Mouse (Mus musculus): Measurements from ENCODE around the gene Coil. TPM values are rescaled to one million over a fixed set of nuclear protein-coding genes. Genes with fewer than 3 reads are reported as not detected.
"Not testable (repeated sequence)": the region's sequence is repeated elsewhere in the genome, so short reads cannot be mapped to it uniquely, and the experiment has no call there.

The Coil gene
- polyA plus RNA-seq, 1 experiment from 2014 or later: 5.9 TPM

DNA sequence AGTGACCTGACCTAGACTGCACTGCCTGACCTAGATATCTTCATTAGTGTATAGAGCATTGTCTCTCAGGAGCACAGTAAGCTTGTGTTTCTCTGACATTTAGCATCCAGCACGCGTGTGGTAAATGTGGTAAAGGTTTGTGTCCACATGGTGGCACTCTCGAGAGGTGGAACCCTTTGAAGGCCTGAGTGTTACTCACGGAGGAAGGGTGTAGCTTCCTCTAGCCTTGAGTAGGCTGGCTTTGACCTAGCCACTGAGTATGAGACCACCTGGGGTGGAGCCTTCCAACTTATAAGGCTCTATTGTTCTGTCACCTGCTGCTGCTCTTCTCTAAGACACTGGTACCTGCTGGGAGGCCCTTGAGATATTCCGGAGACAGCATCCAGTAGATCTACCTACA, 23.6 kb downstream of the Coil start:
- no peak overlapping the region for H3K9ac ChIP-seq (ENCODE audit: low read length)
- no peak overlapping the region for H3K27ac ChIP-seq (replicated peaks)
- H3K36me3 ChIP-seq (ENCODE audit: control insufficient read depth, insufficient read depth, low read length): 0 out of 2 replicates have a peak, but pooled peaks cover 4% of the 10 kb centered on the region
- H3K27me3 ChIP-seq (ENCODE audit: control insufficient read depth, insufficient read depth, low read length): no peaks in the 10 kb centered on the region
- 21% methylated on average over 5 of the region's 5 CpGs for WGBS
- TF ChIP-seq CTCF (IDR thresholded peaks at IDR 0.05; ENCODE audit: low read depth): peak; percentile 84
- TF ChIP-seq EP300 (optimal IDR thresholded peaks at IDR 0.05): no peak
- H3K4me1 ChIP-seq (replicated peaks; ENCODE audit: control insufficient read depth, insufficient read depth): no peaks in the 10 kb centered on the region
- H3K4me3 ChIP-seq (ENCODE audit: low read depth, low read length): no peak overlapping the region
- ATAC-seq (ENCODE audit: low FRiP score, low TSS enrichment) (peak; percentile 47), DNase-seq (ENCODE audit: low spot score) (peak; percentile 76)
- no peaks in the 10 kb centered on the region for H3K9me3 ChIP-seq (ENCODE audit: control insufficient read depth, low read length)
- H3K4me2 ChIP-seq (replicated peaks; ENCODE audit: low read depth): no peak overlapping the region

DNA sequence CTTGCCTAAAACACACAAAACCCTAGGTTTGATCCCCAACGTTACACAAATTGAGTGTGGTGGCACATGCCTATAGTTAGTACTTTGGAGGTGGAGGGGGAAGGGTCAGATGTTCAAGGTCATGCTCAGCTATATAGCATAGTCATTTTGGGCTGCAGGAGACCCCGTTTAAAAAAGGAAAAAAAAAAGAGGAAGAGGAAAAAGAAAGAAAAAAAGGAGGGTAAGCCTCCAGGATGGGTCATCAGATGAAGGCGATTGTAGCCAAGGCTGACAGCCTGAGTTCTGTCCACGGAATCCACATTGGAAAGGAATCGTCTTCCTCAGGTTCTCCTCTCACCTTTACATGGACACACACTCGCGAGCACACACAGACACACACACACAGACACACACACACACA, 24.4 kb downstream of the Coil start:
- Histone ChIP-seq H3K4me2 (replicated peaks; ENCODE audit: low read depth) (no peak overlapping the region), H3K27ac (replicated peaks) (no peak overlapping the region), H3K9me3 (ENCODE audit: control insufficient read depth, low read length) (no peaks in the 10 kb centered on the region), H3K4me3 (ENCODE audit: low read depth, low read length) (no peak overlapping the region), H3K9ac (ENCODE audit: low read length) (no peak overlapping the region), H3K27me3 (ENCODE audit: control insufficient read depth, insufficient read depth, low read length) (no peaks in the 10 kb centered on the region), H3K4me1 (replicated peaks; ENCODE audit: control insufficient read depth, insufficient read depth) (no peaks in the 10 kb centered on the region), H3K36me3 (ENCODE audit: control insufficient read depth, insufficient read depth, low read length) (0 out of 2 replicates have a peak, but pooled peaks cover 4% of the 10 kb centered on the region)
- 81% methylated on average over 7 of the region's 7 CpGs for WGBS
- no peak for DNase-seq (ENCODE audit: low spot score)
- TF ChIP-seq EP300 (optimal IDR thresholded peaks at IDR 0.05) (no peak), CTCF (IDR thresholded peaks at IDR 0.05; ENCODE audit: low read depth) (no peak)
- ATAC-seq (ENCODE audit: low FRiP score, low TSS enrichment): no peak

DNA sequence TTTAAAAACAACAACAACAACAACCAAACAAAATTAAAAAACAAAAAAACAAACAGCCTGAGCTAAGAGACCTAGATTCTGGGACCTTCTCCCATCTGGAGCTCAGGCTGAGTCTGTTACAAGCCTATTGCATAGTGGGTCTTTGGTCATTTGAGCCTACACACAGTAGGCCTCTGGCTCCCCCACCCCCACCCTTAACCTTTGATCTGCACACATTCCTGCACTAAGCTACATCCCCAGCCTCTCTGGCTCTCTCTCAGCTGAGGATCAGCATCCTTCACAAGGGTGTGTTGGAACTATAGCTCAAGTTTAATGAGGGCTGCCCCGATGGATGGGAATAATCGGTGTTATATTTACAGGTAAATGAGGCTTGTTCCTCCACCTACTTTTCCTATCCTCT, 25.6 kb downstream of the Coil start:
- H3K27me3 ChIP-seq (ENCODE audit: control insufficient read depth, insufficient read depth, low read length): no peaks in the 10 kb centered on the region
- 0 out of 2 replicates have a peak, but pooled peaks cover 4% of the 10 kb centered on the region for H3K36me3 ChIP-seq (ENCODE audit: control insufficient read depth, insufficient read depth, low read length)
- no peak overlapping the region for H3K4me2 ChIP-seq (replicated peaks; ENCODE audit: low read depth)
- WGBS: 66% methylated on average over 2 of the region's 2 CpGs
- H3K4me3 ChIP-seq (ENCODE audit: low read depth, low read length): no peak overlapping the region
- ATAC-seq (ENCODE audit: low FRiP score, low TSS enrichment) (no peak), DNase-seq (ENCODE audit: low spot score) (no peak)
- peak overlapping the region; percentile 75 for H3K27ac ChIP-seq (replicated peaks)
- H3K9ac ChIP-seq (ENCODE audit: low read length): no peak overlapping the region
- TF ChIP-seq EP300 (optimal IDR thresholded peaks at IDR 0.05) (no peak), CTCF (IDR thresholded peaks at IDR 0.05; ENCODE audit: low read depth) (no peak)
- no peaks in the 10 kb centered on the region for H3K4me1 ChIP-seq (replicated peaks; ENCODE audit: control insufficient read depth, insufficient read depth)
- no peaks in the 10 kb centered on the region for H3K9me3 ChIP-seq (ENCODE audit: control insufficient read depth, low read length)

GRCm38 (mm10) chr11:88996427-88996826, 26.4 kb downstream of the Coil start:
- H3K9ac ChIP-seq (ENCODE audit: low read length): no peak overlapping the region
- DNase-seq (ENCODE audit: low spot score) (peak; percentile 76), ATAC-seq (ENCODE audit: low FRiP score, low TSS enrichment) (peak; percentile 62)
- peak overlapping the region; percentile 76 for H3K27ac ChIP-seq (replicated peaks)
- WGBS: 45% methylated on average over 7 of the region's 7 CpGs
- H3K9me3 ChIP-seq (ENCODE audit: control insufficient read depth, low read length): no peaks in the 10 kb centered on the region
- no peak for TF ChIP-seq EP300 (optimal IDR thresholded peaks at IDR 0.05)
- no peak for TF ChIP-seq CTCF (IDR thresholded peaks at IDR 0.05; ENCODE audit: low read depth)
- no peaks in the 10 kb centered on the region for H3K36me3 ChIP-seq (ENCODE audit: control insufficient read depth, insufficient read depth, low read length)
- H3K4me3 ChIP-seq (ENCODE audit: low read depth, low read length): no peak overlapping the region
- H3K4me2 ChIP-seq (replicated peaks; ENCODE audit: low read depth): peak overlapping the region; percentile 21; the same call in 1 of the 2 replicates
- H3K4me1 ChIP-seq (replicated peaks; ENCODE audit: control insufficient read depth, insufficient read depth): no peaks in the 10 kb centered on the region
- H3K27me3 ChIP-seq (ENCODE audit: control insufficient read depth, insufficient read depth, low read length): no peaks in the 10 kb centered on the region

- H3K4me2 ChIP-seq (replicated peaks; ENCODE audit: low read depth); H3K4me3 ChIP-seq (ENCODE audit: low read depth, low read length); H3K36me3 ChIP-seq (ENCODE audit: control insufficient read depth, insufficient read depth, low read length); H3K27me3 ChIP-seq (ENCODE audit: control insufficient read depth, insufficient read depth, low read length); H3K27ac ChIP-seq (replicated peaks); H3K9ac ChIP-seq (ENCODE audit: low read length); H3K4me1 ChIP-seq (replicated peaks; ENCODE audit: control insufficient read depth, insufficient read depth); DNase-seq (ENCODE audit: low spot score); ATAC-seq (ENCODE audit: low FRiP score, low TSS enrichment); H3K9me3 ChIP-seq (ENCODE audit: control insufficient read depth, low read length): not testable (repeated sequence)
- TF ChIP-seq CTCF (IDR thresholded peaks at IDR 0.05; ENCODE audit: low read depth): peak; percentile 41
- 85% methylated on average over 5 of the region's 5 CpGs for WGBS
Observed at GRCm38 (mm10) chr11:88997343-88997742, 27.3 kb downstream of the Coil start.

DNA sequence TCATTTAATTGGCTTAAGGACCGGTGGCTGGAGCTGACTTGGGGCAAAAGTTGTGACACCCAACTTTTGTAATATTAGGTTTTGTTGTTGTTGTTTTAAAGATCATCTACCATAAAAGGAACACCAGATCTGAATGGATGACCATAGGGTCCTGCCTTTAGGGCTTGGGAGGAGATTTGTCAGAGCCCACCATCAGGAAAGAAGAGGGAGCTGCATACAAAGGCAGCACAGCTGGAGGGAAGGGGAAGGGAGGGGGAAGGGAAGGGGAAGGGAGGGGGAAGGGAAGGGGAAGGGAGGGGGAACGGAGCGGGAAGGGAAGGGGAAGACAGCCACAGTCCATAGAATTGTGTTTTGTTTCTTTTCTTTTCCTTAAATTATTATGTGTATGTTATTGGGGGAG, 28.4 kb downstream of the Coil start:
- Histone ChIP-seq H3K4me3 (ENCODE audit: low read depth, low read length) (no peak overlapping the region), H3K9me3 (ENCODE audit: control insufficient read depth, low read length) (no peaks in the 10 kb centered on the region), H3K27me3 (ENCODE audit: control insufficient read depth, insufficient read depth, low read length) (no peaks in the 10 kb centered on the region), H3K9ac (ENCODE audit: low read length) (no peak overlapping the region), H3K27ac (replicated peaks) (no peak overlapping the region), H3K4me2 (replicated peaks; ENCODE audit: low read depth) (peak overlapping the region; percentile 77), H3K36me3 (ENCODE audit: control insufficient read depth, insufficient read depth, low read length) (no peaks in the 10 kb centered on the region), H3K4me1 (replicated peaks; ENCODE audit: control insufficient read depth, insufficient read depth) (0 out of 2 replicates have a peak, but pooled peaks cover 3% of the 10 kb centered on the region)
- no peak for DNase-seq (ENCODE audit: low spot score)
- no peak for ATAC-seq (ENCODE audit: low FRiP score, low TSS enrichment)
- TF ChIP-seq EP300 (optimal IDR thresholded peaks at IDR 0.05): no peak
- no peak for TF ChIP-seq CTCF (IDR thresholded peaks at IDR 0.05; ENCODE audit: low read depth)
- 29% methylated on average over 3 of the region's 3 CpGs for WGBS

Data from stomach, postnatal 0 days (tissue).